Mouse (Mus musculus): ENCODE results near the gene Klk1b11. TPM values are rescaled to one million over a fixed set of nuclear protein-coding genes. Genes with fewer than 3 reads are reported as not detected.
"Not testable (repeated sequence)": the region's sequence is repeated elsewhere in the genome, so short reads cannot be mapped to it uniquely, and the experiment has no call there.

Klk1b11 gene
- not detected in 2 replicates for polyA plus RNA-seq (2014; fragmentation: Nextera tagmentation; extraction: Ambion mirVana)

DNA sequence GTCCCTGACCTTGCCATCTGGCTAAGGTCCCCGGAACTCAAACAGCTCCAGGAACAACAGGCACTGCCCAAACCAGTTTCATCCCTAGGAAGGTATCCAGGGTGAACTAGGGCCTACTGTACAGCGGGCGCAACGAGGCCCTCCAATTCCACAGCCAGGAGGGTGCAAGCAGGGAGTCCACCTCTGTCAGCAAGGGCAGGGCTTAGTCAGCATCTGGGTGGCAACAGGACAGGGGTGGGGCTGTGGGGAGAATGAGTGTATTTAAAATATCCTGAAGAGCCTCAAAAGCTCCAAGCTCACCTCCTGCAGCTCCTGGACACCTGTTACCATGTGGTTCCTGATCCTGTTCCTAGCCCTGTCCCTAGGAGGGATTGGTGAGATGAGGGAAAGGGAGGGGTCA is at the start of gene Klk1b11:
Gene Klk1b11 (plus strand): TSS at position 301 of the 400 bp plus-strand sequence.
- 74% methylated on average over 4 of the region's 4 CpGs for WGBS (ENCODE audit: insufficient replicate concordance)
- H3K27me3 ChIP-seq (ENCODE audit: control insufficient read depth, insufficient read depth, low read length); H3K9ac ChIP-seq (ENCODE audit: low read depth, low read length); H3K4me3 ChIP-seq (ENCODE audit: low read depth, low read length); H3K27ac ChIP-seq (ENCODE audit: low read depth, low read length); H3K4me2 ChIP-seq; H3K36me3 ChIP-seq (ENCODE audit: control insufficient read depth, insufficient read depth, low read length); H3K4me1 ChIP-seq (ENCODE audit: control insufficient read depth, insufficient read depth, low read length); H3K9me3 ChIP-seq (replicated peaks; ENCODE audit: control insufficient read depth, low read length); ATAC-seq (replicated peaks; ENCODE audit: insufficient number of reproducible peaks, low FRiP score, low TSS enrichment): not testable (repeated sequence)

DNA sequence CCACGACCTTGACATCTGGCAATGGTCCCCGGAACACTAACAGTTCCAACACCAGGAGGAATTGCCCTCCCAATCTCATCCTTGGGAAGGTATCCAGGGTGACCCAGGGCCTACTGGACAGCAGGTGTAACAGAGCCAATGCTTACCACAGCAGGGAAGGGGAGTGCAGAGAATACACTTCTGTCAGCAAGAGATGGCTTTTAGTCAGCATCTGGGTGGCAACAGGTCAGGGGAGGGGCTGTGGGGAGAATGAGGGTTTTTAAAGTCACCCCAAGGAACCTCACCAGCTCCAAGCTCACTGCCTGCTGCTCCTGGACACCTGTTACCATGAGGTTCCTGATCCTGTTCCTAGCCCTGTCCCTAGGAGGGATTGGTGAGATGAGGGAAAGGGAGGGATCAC is 45.3 kb upstream of the Klk1b11 start, which contains the start of gene Klk1b8:
Gene Klk1b8 (plus strand): TSS at position 301 of the 400 bp plus-strand sequence.
- no peak within 1 kb of the TSS for H3K4me2 ChIP-seq
- no peak within 1 kb of the TSS for H3K4me3 ChIP-seq (ENCODE audit: low read depth, low read length)
- no peaks in the 10 kb centered on the region for H3K4me1 ChIP-seq (ENCODE audit: control insufficient read depth, insufficient read depth, low read length)
- no peak within 1 kb of the TSS for H3K27ac ChIP-seq (ENCODE audit: low read depth, low read length)
- 77% methylated on average over 2 of the region's 2 CpGs for WGBS (ENCODE audit: insufficient replicate concordance)
- no peaks in the 10 kb centered on the region for H3K27me3 ChIP-seq (ENCODE audit: control insufficient read depth, insufficient read depth, low read length)
- H3K9ac ChIP-seq (ENCODE audit: low read depth, low read length), result no peak within 1 kb of the TSS
- no peak for ATAC-seq (replicated peaks; ENCODE audit: insufficient number of reproducible peaks, low FRiP score, low TSS enrichment)
- no peaks in the 10 kb centered on the region for H3K36me3 ChIP-seq (ENCODE audit: control insufficient read depth, insufficient read depth, low read length)
- no peaks in the 10 kb centered on the region for H3K9me3 ChIP-seq (replicated peaks; ENCODE audit: control insufficient read depth, low read length)

DNA sequence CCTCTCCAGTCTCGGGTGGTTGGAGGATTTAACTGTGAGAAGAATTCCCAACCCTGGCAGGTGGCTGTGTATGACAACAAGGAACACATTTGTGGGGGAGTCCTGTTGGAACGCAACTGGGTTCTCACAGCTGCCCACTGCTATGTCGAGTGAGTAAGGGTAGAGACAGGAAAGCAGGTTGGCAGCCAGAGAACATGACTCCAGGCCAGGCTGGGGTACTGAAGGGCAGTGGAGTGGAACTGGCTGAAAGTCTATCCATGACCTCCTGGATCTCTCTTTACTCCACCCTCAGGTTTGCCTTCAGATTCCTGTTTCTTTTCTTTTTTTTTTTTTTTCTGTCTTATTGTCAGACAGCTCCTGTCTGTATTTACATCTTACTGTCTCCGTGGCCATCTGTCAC is 43.0 kb upstream of the Klk1b11 start:
- no peak for ATAC-seq (replicated peaks; ENCODE audit: insufficient number of reproducible peaks, low FRiP score, low TSS enrichment)
- Histone ChIP-seq H3K36me3 (ENCODE audit: control insufficient read depth, insufficient read depth, low read length) (no peaks in the 10 kb centered on the region), H3K27me3 (ENCODE audit: control insufficient read depth, insufficient read depth, low read length) (no peaks in the 10 kb centered on the region), H3K27ac (ENCODE audit: low read depth, low read length) (no peak overlapping the region), H3K4me1 (ENCODE audit: control insufficient read depth, insufficient read depth, low read length) (no peaks in the 10 kb centered on the region), H3K4me3 (ENCODE audit: low read depth, low read length) (no peak overlapping the region), H3K9me3 (replicated peaks; ENCODE audit: control insufficient read depth, low read length) (no peaks in the 10 kb centered on the region), H3K4me2 (no peak overlapping the region), H3K9ac (ENCODE audit: low read depth, low read length) (no peak overlapping the region)
- WGBS (ENCODE audit: insufficient replicate concordance), result 60% methylated on average over 4 of the region's 4 CpGs

DNA sequence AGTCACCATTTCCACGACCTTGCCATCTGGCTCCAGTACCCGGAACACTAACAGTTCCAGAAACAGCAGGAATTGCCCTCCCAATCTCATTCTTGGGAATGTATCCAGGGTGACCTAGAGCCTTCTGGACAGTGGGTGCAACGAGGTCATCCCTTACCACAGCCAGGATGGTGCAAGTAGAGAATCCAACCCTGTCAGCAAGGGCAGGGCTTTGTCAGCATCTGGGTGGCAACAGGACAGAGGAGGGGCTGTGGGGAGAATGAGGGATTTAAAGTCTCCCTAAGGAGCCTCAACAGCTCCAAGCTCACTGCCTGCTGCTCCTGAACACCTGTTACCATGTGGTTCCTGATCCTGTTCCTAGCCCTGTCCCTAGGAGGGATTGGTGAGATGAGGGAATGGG is 29.2 kb upstream of the Klk1b11 start, which contains the start of gene Klk1b1:
Gene Klk1b1 (plus strand): TSS at position 301 of the 400 bp plus-strand sequence.
- 61% methylated on average over 3 of the region's 3 CpGs for WGBS (ENCODE audit: insufficient replicate concordance)
- no peak within 1 kb of the TSS for H3K27ac ChIP-seq (ENCODE audit: low read depth, low read length)
- H3K9me3 ChIP-seq (replicated peaks; ENCODE audit: control insufficient read depth, low read length), result no peaks in the 10 kb centered on the region
- no peaks in the 10 kb centered on the region for H3K27me3 ChIP-seq (ENCODE audit: control insufficient read depth, insufficient read depth, low read length)
- H3K4me1 ChIP-seq (ENCODE audit: control insufficient read depth, insufficient read depth, low read length), result no peaks in the 10 kb centered on the region
- H3K9ac ChIP-seq (ENCODE audit: low read depth, low read length), result no peak within 1 kb of the TSS
- no peak within 1 kb of the TSS for H3K4me3 ChIP-seq (ENCODE audit: low read depth, low read length)
- H3K4me2 ChIP-seq, result no peak within 1 kb of the TSS
- H3K36me3 ChIP-seq (ENCODE audit: control insufficient read depth, insufficient read depth, low read length), result no peaks in the 10 kb centered on the region
- no peak for ATAC-seq (replicated peaks; ENCODE audit: insufficient number of reproducible peaks, low FRiP score, low TSS enrichment)

DNA sequence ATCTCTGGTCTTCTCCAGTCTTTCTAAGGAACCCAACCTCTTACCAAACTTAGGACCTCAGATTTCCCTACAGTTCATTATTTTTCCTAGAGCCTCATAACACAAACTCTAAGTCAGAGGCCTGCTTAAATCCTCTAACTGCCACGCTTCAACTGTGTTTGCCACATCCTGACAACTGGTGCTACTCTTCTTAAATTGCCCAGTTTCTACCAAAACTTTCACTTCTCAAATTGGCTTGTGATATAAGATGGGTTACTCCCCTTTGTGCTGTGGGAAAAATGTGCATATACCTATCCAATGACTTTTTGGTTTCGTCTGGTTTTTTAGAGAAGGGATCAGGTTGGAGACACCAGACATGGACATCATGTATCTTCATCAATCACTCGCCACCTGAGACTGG is 28.6 kb upstream of the Klk1b11 start:
- Histone ChIP-seq H3K4me1 (ENCODE audit: control insufficient read depth, insufficient read depth, low read length) (no peaks in the 10 kb centered on the region), H3K4me2 (no peak overlapping the region), H3K9ac (ENCODE audit: low read depth, low read length) (no peak overlapping the region), H3K36me3 (ENCODE audit: control insufficient read depth, insufficient read depth, low read length) (no peaks in the 10 kb centered on the region), H3K4me3 (ENCODE audit: low read depth, low read length) (no peak overlapping the region), H3K27ac (ENCODE audit: low read depth, low read length) (no peak overlapping the region), H3K9me3 (replicated peaks; ENCODE audit: control insufficient read depth, low read length) (no peaks in the 10 kb centered on the region), H3K27me3 (ENCODE audit: control insufficient read depth, insufficient read depth, low read length) (no peaks in the 10 kb centered on the region)
- ATAC-seq (replicated peaks; ENCODE audit: insufficient number of reproducible peaks, low FRiP score, low TSS enrichment), result no peak
- 76% methylated on average over 3 of the region's 3 CpGs for WGBS (ENCODE audit: insufficient replicate concordance)

DNA sequence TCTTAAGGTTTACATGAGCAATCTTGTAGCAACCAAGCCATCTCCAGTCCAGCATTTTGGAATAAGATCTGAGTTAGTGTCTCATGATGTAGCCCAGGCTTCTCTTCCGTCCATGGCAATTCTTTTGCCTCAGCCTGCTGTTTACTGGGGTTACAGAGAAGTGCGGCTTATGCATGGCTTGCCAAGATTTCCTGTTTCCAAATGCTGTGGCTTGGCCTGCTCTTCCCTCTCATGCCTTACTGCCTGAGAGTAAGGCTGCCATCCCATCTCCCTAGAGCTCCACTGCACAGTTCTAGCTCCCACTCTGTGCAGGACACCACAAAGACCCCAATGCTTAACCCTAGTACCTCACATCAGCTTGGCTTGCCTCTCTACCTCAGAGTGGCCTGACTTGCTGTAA is 28.1 kb upstream of the Klk1b11 start:
- Histone ChIP-seq H3K9ac (ENCODE audit: low read depth, low read length) (no peak overlapping the region), H3K4me3 (ENCODE audit: low read depth, low read length) (no peak overlapping the region), H3K9me3 (replicated peaks; ENCODE audit: control insufficient read depth, low read length) (no peaks in the 10 kb centered on the region), H3K36me3 (ENCODE audit: control insufficient read depth, insufficient read depth, low read length) (no peaks in the 10 kb centered on the region), H3K27ac (ENCODE audit: low read depth, low read length) (no peak overlapping the region), H3K4me2 (no peak overlapping the region), H3K27me3 (ENCODE audit: control insufficient read depth, insufficient read depth, low read length) (no peaks in the 10 kb centered on the region), H3K4me1 (ENCODE audit: control insufficient read depth, insufficient read depth, low read length) (no peaks in the 10 kb centered on the region)
- ATAC-seq (replicated peaks; ENCODE audit: insufficient number of reproducible peaks, low FRiP score, low TSS enrichment), result no peak
- 80% methylated on average over 2 of the region's 2 CpGs for WGBS (ENCODE audit: insufficient replicate concordance)

DNA sequence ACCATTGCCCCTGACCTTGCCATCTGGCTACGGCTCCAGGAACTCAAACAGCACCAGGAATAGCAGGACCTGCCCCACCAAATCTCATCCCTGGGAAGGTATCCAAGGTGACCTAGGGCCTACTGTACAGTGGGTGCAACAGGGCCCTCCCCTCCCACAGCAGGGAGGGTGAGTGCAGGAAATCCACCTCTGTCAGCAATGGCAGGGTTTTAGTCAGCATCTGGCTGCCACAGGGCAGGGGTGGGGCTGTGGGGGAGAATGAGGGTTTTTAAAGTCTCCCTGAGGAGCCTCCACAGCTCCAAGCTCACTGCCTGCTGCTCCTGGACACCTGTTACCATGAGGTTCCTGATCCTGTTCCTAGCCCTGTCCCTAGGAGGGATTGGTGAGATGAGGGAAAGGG is 19.9 kb upstream of the Klk1b11 start, which contains the start of gene Klk1b9:
Gene Klk1b9 (plus strand): TSS at position 301 of the 400 bp plus-strand sequence.
- H3K4me1 ChIP-seq (ENCODE audit: control insufficient read depth, insufficient read depth, low read length); H3K36me3 ChIP-seq (ENCODE audit: control insufficient read depth, insufficient read depth, low read length); H3K27me3 ChIP-seq (ENCODE audit: control insufficient read depth, insufficient read depth, low read length); H3K9ac ChIP-seq (ENCODE audit: low read depth, low read length); H3K27ac ChIP-seq (ENCODE audit: low read depth, low read length); H3K4me3 ChIP-seq (ENCODE audit: low read depth, low read length); H3K9me3 ChIP-seq (replicated peaks; ENCODE audit: control insufficient read depth, low read length); ATAC-seq (replicated peaks; ENCODE audit: insufficient number of reproducible peaks, low FRiP score, low TSS enrichment); H3K4me2 ChIP-seq: not testable (repeated sequence)
- 68% methylated on average over 1 of the region's 1 CpGs for WGBS (ENCODE audit: insufficient replicate concordance)

DNA sequence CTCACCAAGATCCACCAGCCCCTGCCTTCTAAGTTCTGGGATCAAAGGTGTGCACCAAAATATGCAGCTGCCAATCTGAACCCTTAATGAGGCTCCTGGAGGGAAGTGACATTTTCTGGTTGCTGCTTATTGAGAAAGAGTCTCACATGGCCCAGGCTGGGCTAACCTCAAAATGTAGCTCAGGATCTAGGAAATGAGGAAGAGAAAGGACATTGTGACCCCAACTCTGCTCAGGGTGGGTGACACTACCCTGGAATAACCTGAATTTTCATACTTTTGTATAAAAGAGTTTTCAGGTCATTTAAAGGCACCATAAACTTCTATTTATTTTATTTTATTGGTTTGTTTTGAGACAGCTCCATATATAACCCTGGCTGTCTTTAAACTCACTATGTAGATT is 10.0 kb upstream of the Klk1b11 start:
- no peaks in the 10 kb centered on the region for H3K27me3 ChIP-seq (ENCODE audit: control insufficient read depth, insufficient read depth, low read length)

DNA sequence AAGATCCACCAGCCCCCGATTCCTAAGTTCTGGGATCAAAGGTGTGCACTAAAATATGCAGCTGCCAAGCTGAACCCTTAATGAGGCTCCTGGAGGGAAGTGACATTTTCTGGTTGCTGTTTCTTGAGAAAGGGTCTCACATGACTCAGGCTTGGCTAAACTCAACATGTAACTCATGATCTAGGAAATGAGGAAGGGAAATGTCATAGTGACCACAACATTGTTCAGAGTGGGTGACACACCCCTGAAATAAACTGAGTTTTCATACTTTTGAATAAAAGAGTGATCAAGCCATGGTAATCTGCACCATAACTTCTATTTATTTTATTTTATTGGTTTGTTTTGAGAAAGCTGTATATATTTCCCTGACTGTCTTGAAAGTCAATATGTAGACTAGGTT is 856 bp upstream of the Klk1b11 start:
- not testable (repeated sequence) for H3K27ac ChIP-seq (ENCODE audit: low read depth, low read length); H3K4me3 ChIP-seq (ENCODE audit: low read depth, low read length); H3K36me3 ChIP-seq (ENCODE audit: control insufficient read depth, insufficient read depth, low read length); H3K4me1 ChIP-seq (ENCODE audit: control insufficient read depth, insufficient read depth, low read length); H3K9me3 ChIP-seq (replicated peaks; ENCODE audit: control insufficient read depth, low read length); H3K4me2 ChIP-seq; H3K27me3 ChIP-seq (ENCODE audit: control insufficient read depth, insufficient read depth, low read length); H3K9ac ChIP-seq (ENCODE audit: low read depth, low read length); ATAC-seq (replicated peaks; ENCODE audit: insufficient number of reproducible peaks, low FRiP score, low TSS enrichment)
- WGBS (ENCODE audit: insufficient replicate concordance), result 80% methylated on average over 1 of the region's 1 CpGs

More for the DNA sequence above, 10.0 kb upstream of the Klk1b11 start:
- no peak overlapping the region for H3K27ac ChIP-seq (ENCODE audit: low read depth, low read length)
- H3K9ac ChIP-seq (ENCODE audit: low read depth, low read length), result no peak overlapping the region
- no peak overlapping the region for H3K4me2 ChIP-seq
- ATAC-seq (replicated peaks; ENCODE audit: insufficient number of reproducible peaks, low FRiP score, low TSS enrichment), result no peak
- H3K4me3 ChIP-seq (ENCODE audit: low read depth, low read length), result no peak overlapping the region
- no peaks in the 10 kb centered on the region for H3K36me3 ChIP-seq (ENCODE audit: control insufficient read depth, insufficient read depth, low read length)
- no peaks in the 10 kb centered on the region for H3K9me3 ChIP-seq (replicated peaks; ENCODE audit: control insufficient read depth, low read length)
- no peaks in the 10 kb centered on the region for H3K4me1 ChIP-seq (ENCODE audit: control insufficient read depth, insufficient read depth, low read length)
